Mouse (Mus musculus): ENCODE measurements at regions not wholly inside any gene's neighbourhood (a gene's known extent, or its start where the extent isn't known, plus 50 kb on each side); places are given as distances from the start of the nearest gene placed in this dataset.

DNA sequence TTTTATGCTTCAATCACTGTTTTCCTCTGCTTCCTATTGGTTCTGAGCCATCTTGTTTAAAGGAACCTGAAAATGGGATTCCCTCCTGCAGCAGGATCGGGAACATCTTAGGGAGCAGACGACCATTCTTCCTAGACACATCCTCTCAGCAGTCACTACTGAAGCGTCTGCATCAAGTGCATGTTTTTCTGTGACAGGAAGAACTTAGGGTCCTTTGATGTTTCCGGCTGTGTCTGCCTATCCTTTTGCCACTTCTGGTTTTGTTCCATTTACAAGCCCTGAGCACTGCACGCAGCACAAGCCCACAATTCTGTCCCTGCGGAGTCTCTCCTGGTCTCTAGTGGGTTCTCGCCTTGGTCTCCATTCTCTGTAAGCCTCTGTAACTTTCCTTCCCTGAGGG is 163.9 kb upstream of the Zfp637 start:
- no peak for ATAC-seq
- POLR2A ChIA-PET, result interaction anchor here (0.7 kb wide), 1 partner anchor 1857 kb away, joined by 5 read pairs; no protein-coding TSS in a partner anchor
- no peaks in the 10 kb centered on the region for H3K27me3 ChIP-seq
- DNase-seq (ENCODE audit: low read depth, low spot score), result no peak
- in situ Hi-C loops (cut with MboI; ENCODE audit: low pct_unique_long_range_greater_than_20kb), result no loop called here
- CTCF ChIA-PET, result no interaction called here
- no peak for TF ChIP-seq CTCF (IDR thresholded peaks at IDR 0.05)

DNA sequence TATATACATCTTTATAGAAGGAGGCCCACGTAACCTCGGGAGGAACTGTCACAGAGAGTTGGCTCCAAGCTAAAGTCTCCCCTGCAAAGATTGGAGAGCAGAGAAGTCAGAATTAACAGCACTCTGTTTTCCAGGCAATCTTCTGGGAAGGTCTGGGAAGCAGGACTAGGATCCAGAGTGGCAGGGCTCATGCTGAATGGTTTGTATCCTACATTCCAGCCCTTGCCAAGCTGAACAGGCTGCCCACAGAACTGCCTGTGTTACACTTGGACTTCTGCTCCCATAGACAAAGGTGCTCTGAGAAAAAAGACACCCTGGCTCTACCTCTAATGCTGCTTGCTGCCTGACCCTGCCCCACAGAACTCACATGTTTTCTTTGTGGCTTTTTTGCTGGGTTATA is 163.2 kb upstream of the Zfp637 start:
- in situ Hi-C loops (cut with MboI; ENCODE audit: low pct_unique_long_range_greater_than_20kb), result no loop called here
- ChIA-PET CTCF (interaction anchor here (1.2 kb wide), 1 partner anchor 17 kb away, joined by 3 read pairs; no protein-coding TSS in a partner anchor), POLR2A (no interaction called here)
- TF ChIP-seq CTCF (IDR thresholded peaks at IDR 0.05), result no peak
- H3K27me3 ChIP-seq, result no peaks in the 10 kb centered on the region
- ATAC-seq (no peak), DNase-seq (ENCODE audit: low read depth, low spot score) (no peak)

DNA sequence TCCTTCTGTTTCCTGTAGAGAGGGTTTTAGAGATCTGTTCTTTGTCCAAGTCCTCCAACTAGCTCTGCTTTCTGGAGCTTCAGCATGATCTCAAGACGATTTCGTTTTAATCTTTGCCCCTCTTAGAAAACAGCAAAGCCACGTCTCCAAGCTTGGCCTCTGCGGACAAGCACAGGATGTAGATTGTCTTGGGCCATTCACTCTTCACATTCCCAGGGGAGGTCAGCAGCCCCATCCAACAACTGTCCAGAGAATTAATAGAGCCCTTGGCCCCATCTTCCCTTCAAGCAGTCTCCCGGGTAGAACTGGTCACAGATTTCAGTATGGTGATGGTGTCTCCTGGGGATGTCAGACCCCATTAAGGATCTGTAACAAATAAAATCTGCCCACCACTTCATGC is 162.7 kb upstream of the Zfp637 start:
- no peak for TF ChIP-seq CTCF (IDR thresholded peaks at IDR 0.05)
- in situ Hi-C loops (cut with MboI; ENCODE audit: low pct_unique_long_range_greater_than_20kb), result no loop called here
- DNase-seq (ENCODE audit: low read depth, low spot score), result no peak
- ChIA-PET POLR2A (no interaction called here), CTCF (interaction anchor here (1.2 kb wide), 1 partner anchor 18 kb away, joined by 3 read pairs; no protein-coding TSS in a partner anchor)
- H3K27me3 ChIP-seq, result no peaks in the 10 kb centered on the region
- ATAC-seq, result no peak

GRCm38 (mm10) chr6:117678877-117679276 is 162.1 kb upstream of the Zfp637 start:
- DNase-seq (ENCODE audit: low read depth, low spot score), result no peak
- no peak for TF ChIP-seq CTCF (IDR thresholded peaks at IDR 0.05)
- no peak for ATAC-seq
- in situ Hi-C loops (cut with MboI; ENCODE audit: low pct_unique_long_range_greater_than_20kb), result no loop called here
- ChIA-PET CTCF (interaction anchor here (0.8 to 1.2 kb wide), 2 partner anchors 9 to 18 kb away, joined by 3 read pairs; no protein-coding TSS in a partner anchor), POLR2A (no interaction called here)
- no peaks in the 10 kb centered on the region for H3K27me3 ChIP-seq

GRCm38 (mm10) chr6:117686212-117686611 is 154.8 kb upstream of the Zfp637 start:
- no peak for TF ChIP-seq CTCF (IDR thresholded peaks at IDR 0.05)
- ATAC-seq (no peak), DNase-seq (ENCODE audit: low read depth, low spot score) (no peak)
- in situ Hi-C loops (cut with MboI; ENCODE audit: low pct_unique_long_range_greater_than_20kb), result loop anchor here (10.0 kb wide), 1 partner anchor 511 kb away; no protein-coding TSS in a partner anchor
- ChIA-PET POLR2A (no interaction called here), CTCF (interaction anchor here (1.1 to 1.5 kb wide), 3 partner anchors 25 to 513 kb away, joined by 3 to 7 read pairs (median 4); no protein-coding TSS in a partner anchor)
- no peaks in the 10 kb centered on the region for H3K27me3 ChIP-seq

- TF ChIP-seq CTCF (IDR thresholded peaks at IDR 0.05), result peak; percentile 70
- no peak for ATAC-seq
- H3K27me3 ChIP-seq, result no peaks in the 10 kb centered on the region
- in situ Hi-C loops (cut with MboI; ENCODE audit: low pct_unique_long_range_greater_than_20kb), result loop anchor here (10.0 kb wide), 1 partner anchor 512 kb away; no protein-coding TSS in a partner anchor
- no peak for DNase-seq (ENCODE audit: low read depth, low spot score)
- ChIA-PET POLR2A (no interaction called here), CTCF (interaction anchor here (0.6 to 1.9 kb wide), 5 partner anchors 8 to 457 kb away, joined by 3 to 7 read pairs (median 3); no protein-coding TSS in a partner anchor)
These were observed 153.9 kb upstream of the Zfp637 start for GRCm38 (mm10) chr6:117687045-117687444.

- ChIA-PET CTCF (interaction anchor here (1.2 to 1.9 kb wide), 3 partner anchors 13 to 28 kb away, joined by 3 to 5 read pairs (median 4); no protein-coding TSS in a partner anchor), POLR2A (no interaction called here)
- in situ Hi-C loops (cut with MboI; ENCODE audit: low pct_unique_long_range_greater_than_20kb), result loop anchor here (10.0 kb wide), 1 partner anchor 514 kb away; no protein-coding TSS in a partner anchor
- no peak for ATAC-seq
- TF ChIP-seq CTCF (IDR thresholded peaks at IDR 0.05), result no peak
- H3K27me3 ChIP-seq, result no peaks in the 10 kb centered on the region
- no peak for DNase-seq (ENCODE audit: low read depth, low spot score)
These were observed 152.3 kb upstream of the Zfp637 start for GRCm38 (mm10) chr6:117688664-117689178.

GRCm38 (mm10) chr6:117700286-117700685 is 140.7 kb upstream of the Zfp637 start:
- ChIA-PET POLR2A (interaction anchor here (0.7 kb wide), 1 partner anchor 661 kb away, joined by 3 read pairs; no protein-coding TSS in a partner anchor), CTCF (no interaction called here)
- no peak for TF ChIP-seq CTCF (IDR thresholded peaks at IDR 0.05)
- no peak for ATAC-seq
- H3K27me3 ChIP-seq, result no peaks in the 10 kb centered on the region
- no peak for DNase-seq (ENCODE audit: low read depth, low spot score)
- in situ Hi-C loops (cut with MboI; ENCODE audit: low pct_unique_long_range_greater_than_20kb), result no loop called here

GRCm38 (mm10) chr6:117701547-117701946 is 139.4 kb upstream of the Zfp637 start:
- H3K27me3 ChIP-seq, result no peaks in the 10 kb centered on the region
- no peak for TF ChIP-seq CTCF (IDR thresholded peaks at IDR 0.05)
- ATAC-seq (no peak), DNase-seq (ENCODE audit: low read depth, low spot score) (no peak)
- ChIA-PET CTCF (no interaction called here), POLR2A (no interaction called here)
- in situ Hi-C loops (cut with MboI; ENCODE audit: low pct_unique_long_range_greater_than_20kb), result no loop called here

DNA sequence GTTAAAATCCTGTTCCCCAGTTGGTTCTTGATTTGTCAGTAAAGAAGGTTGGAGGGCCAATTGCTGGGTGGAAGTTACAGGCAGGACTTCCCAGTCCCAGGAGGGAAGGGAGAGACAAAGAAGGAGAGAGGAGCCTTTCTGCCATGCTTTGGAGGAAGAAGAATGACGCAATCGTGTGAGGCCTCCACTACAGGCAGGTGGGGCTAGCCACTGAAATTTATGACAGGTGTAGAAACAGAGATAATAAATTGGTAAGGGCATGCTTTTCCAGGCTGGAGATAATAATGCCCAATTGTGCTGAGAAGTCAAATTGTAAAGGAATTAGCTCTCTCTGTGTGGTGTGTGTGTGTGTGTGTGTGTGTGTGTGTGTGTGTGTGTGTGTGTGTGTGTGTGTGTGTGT is 135.0 kb upstream of the Zfp637 start:
- DNase-seq (ENCODE audit: low read depth, low spot score), result no peak
- ATAC-seq, result no peak
- peaks cover 3% of the 10 kb centered on the region for H3K27me3 ChIP-seq
- ChIA-PET POLR2A (no interaction called here), CTCF (interaction anchor here (1.5 kb wide), 1 partner anchor 18 kb away, joined by 4 read pairs; no protein-coding TSS in a partner anchor)
- in situ Hi-C loops (cut with MboI; ENCODE audit: low pct_unique_long_range_greater_than_20kb), result no loop called here
- no peak for TF ChIP-seq CTCF (IDR thresholded peaks at IDR 0.05)

DNA sequence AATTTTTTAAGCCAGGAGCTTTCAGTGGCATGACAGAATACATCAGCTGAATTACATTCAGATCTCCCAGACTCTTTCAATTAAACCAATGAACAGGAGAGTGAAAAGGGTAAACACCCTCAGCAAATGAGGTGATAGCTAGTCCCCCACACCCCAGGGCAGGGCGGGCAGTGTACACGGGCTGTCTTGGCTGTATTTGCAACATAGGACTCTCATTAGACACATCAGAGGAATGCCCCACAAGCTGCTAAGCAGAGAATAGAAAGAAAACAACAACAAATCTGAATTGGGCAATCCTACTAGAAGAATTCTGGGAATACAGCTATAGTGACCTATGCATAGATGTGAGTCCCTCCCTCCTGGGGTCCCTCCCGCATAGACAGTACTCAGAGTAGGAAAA is 131.8 kb upstream of the Zfp637 start:
- no peak for DNase-seq (ENCODE audit: low read depth, low spot score)
- ChIA-PET POLR2A (no interaction called here), CTCF (no interaction called here)
- in situ Hi-C loops (cut with MboI; ENCODE audit: low pct_unique_long_range_greater_than_20kb), result no loop called here
- H3K27me3 ChIP-seq, result peaks cover 3% of the 10 kb centered on the region
- no peak for TF ChIP-seq CTCF (IDR thresholded peaks at IDR 0.05)
- no peak for ATAC-seq
